Mouse (Mus musculus) activated CD4-positive, CD25-positive, alpha-beta regulatory T cell, adult 4 months (primary cell): ENCODE measurements around the gene Acod1. TPM values are rescaled to one million over a fixed set of nuclear protein-coding genes. Genes with fewer than 3 reads are reported as not detected.

ENCODE experiments used
- ATAC-seq: one replicate; pipeline ENCODE4 v1.8.0; 2017
- polyA plus RNA-seq, 2 experiments: library from polyadenylated mRNA; unstranded; fragments of 100-300 nt; shearing (Covaris generic); gene quantifications; one replicate each; pipeline ENCODE4 v1.2.1; 2017

Acod1 gene
- polyA plus RNA-seq, 2 experiments from 2014 or later = not detected

DNA sequence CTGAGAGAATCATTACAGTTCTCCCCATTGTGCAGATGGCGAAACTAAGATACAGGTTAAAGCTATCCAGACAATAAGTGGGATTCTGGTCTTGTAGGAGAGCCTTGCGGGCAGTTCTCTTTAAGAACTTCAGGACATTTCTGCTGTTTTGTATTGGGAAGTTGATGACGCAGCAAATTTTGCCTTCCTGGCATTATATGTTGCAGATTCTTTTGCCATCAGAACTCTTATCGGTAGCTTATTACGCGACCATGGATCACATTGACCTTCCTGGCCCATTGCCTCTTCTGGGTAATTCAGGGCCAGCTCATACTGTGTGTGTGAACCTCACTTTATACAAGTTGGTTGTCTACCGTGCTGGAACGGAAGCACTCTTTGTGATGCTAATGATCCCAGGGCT lies 27.0 kb downstream of the Acod1 start:
- ATAC-seq = no peak

DNA sequence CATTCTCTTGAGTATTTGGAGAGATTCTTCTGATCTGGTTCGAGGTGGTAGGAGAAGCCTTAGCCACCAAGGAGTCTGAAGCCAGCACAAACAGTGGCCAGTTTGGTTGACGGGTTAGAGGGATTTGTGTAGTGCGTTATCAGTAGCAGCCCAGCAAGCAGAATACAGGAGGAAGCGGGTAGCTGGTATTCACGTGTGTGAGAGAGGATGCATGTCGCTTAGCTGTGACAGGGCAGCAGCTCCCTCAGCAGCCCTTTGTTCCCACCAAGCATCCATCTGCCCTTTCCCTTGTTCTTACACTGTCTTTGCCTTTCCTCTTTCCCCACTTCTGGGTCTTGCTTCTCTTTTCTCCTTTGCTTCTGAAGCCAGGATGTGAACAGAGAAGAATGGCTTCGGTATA lies 28.4 kb downstream of the Acod1 start:
- ATAC-seq = no peak

DNA sequence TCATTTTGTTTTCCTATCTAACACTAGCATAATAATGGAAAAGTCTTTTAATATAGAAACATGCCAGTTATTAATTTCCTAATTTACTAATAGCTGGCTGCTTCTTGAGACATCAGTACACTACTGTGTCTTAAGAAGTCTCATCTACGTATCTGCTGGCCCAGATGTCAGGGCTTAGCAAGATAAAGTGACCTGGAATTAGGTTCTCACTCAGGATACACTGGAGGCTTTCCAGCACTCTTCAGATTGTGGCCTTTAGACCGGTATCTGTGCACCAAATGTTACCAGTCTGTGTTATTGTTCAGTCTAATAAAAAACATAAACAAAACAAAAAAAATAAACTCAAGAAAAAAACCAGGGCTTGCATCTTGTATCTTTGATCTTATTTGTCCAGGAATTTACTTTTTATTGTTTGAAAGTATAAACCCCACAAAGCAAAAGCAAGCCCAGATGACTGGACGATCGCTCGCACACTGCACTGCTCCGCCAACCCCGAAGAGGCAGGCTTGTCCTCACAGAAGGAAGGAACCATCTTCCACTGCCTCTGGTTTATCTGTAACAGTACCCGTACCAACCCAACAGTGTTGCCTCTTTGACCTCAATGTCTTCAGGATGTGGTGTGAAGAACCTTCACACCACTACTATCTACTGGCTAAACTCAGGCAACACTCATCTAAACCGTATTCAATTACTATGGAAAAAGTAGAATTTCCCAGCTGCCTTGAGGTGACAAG lies 30.7 kb downstream of the Acod1 start:
- ATAC-seq = peak; percentile 61

DNA sequence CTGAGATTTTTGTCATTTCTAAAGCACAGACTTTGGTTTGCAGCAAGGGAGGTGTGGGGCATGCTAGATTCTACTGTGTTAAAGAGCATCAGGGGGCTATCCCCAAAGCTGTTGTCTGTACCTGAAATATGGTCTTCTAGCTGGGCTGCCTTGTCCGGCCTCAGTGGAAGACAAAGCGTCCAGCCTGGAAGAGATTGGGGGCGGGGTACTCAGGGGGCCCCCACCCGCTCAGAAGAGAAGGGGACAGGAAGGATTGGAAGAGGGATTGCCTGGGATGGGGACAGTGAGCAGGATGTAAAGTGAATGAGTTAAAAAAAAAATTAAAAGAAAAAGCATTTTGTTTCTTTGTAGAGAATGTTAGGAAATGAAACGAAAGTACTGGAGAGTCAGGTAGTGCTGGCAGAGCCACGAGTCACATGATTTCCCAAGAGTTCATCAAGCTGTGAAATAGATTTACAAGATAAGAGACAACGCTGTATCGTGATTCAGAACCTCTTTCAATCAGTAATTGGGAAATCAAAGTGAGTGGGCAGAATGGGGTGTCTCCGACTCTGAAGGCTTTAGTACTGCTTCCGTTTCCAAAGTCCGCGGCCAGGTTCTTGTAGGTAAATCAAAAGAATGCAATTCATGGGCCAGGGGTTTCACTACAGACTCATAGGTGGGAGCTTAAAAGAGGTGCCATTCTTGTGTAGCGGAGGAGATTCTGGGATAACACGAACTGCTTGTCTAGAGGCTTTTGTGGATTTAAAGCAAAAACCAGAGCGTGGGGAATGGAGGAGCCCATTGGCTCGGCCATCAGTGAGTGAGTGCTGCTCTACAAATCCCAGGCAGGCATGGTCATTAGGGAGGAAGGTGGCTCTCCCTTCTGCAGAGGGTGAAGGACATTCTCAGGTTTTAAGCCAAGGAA lies 31.5 kb downstream of the Acod1 start:
- peak; percentile 26 for ATAC-seq

DNA sequence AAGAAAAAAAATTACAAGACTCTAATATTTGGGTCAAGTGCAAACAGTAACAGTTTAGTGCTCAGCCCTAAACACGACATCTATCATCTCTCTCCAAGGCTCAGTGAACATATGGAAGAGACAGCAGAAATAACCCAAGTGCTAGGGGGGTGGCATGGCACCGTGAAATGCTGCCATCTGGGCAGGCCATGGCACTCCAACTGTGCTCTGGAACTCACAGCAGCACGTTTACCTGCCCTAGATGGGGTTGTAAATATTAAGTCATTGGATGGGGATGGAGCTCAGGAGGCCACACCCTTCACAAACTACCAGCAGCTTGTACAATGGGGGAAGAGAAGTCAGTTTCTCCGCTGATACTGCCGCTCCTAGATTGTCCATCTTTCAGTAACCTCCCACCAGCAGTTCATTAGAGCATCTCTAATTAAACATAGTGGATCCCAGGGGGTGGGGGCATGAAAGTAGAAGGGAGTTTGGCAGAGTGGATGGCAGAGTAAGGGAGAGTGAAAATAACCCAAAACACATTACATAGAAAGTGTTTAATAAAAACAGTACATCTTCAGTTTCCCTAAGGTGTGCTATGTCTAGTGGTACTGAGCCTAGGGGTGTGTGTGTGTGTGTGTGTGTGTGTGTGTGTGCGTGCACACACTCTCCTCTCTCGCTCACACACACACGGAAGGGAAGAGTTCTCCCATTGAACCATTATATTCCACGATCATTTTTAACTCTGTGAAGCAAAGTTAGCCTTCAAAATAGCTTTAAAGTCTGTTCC lies 32.6 kb downstream of the Acod1 start:
- ATAC-seq = no peak

DNA sequence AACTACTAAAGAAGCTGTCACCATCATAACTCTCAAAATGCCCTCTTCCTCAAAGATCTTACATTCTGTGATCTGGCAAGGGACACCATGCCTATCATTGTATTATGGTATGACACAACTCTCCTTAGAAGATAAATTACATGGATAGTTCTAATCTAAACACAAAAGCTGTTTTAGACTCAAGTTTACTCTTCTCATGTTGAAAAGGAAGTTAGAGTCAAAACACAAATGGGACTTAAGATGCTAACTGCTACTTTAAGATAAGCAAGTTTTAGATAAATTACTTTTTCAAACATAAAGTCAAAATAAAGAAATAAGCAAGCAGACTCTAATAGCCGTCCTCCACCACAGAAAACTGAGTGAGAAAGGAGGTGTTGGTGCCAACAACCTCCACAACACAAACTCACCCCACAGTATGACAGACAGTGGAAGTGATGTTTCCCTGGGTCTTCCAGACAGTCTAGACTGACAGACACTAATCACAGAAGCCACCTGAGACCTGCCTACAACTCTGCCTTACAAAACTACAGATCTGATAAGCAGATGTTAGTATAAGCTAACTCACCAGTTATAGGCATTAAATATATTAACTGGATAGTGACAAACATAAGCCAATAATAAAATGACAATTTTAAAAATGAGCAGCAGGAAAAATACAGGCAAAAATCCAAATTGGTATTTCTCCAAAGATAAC lies 39.2 kb downstream of the Acod1 start:
- no peak for ATAC-seq

DNA sequence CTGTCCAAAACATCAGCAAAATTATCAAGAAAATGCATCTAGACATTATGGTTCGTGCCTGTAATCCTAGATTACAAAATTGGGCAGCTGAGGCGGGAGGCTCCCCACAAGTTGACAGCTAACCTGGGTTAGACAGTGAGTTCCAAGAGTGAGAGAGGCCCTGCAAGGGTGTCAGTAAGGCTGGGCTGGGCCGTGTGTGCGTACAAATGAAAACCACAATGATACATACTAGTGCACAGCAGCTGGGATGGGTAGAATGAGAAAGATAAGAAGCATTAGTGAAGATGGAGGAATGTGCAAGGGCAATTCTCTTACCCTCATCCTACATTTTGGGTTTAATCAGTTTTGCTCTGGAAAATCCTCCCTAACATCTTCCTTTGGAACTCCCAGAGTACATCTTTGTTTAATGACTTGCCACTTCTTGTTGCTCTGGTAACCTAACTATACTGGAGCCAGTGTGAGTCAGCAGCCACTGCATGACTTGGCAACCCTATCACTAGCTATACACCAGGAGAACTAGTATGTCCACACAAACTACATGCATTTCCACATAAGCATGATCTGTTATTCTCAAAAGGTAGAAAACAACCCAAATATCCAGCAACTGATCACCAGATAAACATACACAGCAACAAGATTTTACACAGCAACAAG lies 40.0 kb downstream of the Acod1 start:
- no peak for ATAC-seq

DNA sequence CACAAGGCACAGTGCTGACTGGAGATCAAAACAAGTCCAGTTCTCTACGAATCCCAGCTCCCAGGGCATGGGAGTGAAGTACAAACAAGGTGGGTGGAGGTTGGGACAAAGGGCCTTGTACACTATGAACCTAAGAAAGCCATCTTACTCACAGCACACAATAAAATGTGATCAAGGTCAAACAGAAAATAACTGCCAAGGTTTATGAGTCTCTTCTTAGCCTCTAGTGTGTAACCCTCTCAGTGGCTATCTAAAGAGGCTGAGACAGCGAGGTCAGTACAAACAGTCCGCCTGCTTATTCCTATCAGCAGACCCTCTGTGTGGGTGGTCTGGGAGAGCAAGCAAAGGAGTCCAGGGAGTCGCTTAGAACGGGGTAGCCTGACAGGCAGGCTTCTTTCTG lies 41.1 kb downstream of the Acod1 start:
- no peak for ATAC-seq

DNA sequence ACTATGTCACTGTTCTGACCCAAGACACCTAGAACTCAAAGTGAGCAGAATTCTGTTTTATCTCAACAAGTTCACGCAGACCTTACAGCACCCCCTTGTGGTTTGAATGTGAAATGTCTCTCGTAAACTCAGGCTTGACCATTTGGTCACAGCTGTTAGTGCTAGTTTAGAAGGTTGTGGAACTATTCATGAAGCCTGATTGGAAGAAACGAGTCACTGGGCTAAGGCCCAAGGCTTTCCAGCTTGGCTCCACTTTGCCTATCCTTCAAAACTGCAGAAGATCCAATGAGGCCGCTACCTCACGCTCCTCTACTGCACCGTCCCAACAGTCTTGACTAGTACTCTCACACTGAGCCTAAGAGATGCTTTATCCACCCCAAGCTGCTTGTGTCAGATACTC lies 41.8 kb downstream of the Acod1 start:
- peak; percentile 33 for ATAC-seq

DNA sequence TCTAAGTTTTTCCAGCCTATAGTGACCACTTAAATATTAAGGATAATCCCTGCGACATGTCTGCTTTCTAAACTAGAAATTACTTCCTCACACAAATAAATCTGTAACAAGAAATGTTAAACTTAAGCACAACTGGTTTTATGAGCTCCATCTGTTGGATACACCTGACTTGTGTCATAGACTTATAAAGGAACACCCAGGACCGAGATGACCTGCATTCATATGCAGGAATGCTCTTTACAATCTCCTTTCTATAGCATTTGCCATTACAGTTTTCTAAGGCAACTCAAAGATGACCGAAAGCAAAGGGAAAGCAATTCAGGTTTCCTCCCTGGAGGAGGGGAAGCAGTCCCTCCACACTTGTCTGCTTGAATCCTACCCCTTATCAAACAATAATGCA lies 46.5 kb downstream of the Acod1 start:
- no peak for ATAC-seq

DNA sequence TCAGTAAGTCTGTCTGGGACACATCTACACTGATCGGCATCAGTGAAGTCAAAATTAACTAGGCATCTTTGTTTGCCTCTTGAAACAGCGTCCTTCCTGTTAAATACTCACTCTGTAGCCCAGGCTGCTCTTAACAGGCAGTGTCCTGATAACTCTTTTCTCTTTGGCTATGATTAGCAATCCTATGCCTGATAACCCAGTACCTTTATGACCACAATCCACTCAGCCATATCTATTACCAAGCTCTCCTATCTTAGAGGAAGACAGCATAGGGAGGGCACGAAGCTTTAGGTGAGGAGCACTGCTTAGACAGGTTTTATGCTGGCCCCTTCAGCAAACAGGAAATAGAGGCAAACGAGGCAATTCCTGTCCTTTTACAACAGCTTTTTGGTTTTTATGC lies 46.9 kb downstream of the Acod1 start:
- ATAC-seq = peak; percentile 25

DNA sequence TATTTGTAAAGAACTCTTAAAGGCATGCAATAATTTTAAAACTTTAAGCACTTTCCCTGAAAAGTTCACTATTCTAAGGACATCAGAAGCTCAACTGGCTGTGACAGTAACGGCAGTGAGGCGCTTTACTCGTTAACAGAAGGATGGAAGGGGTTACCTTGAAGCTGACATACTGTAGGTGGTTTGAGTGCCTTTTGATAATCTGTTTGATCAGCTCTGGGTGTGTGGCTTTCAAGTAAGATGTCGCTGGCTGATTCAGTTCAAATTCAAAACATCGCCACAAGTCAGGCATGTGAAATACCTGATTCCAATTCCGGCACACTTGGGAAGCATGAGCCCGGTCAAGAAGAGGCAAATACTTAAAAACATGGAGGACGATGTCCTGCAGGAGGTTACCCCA lies 48.3 kb downstream of the Acod1 start:
- no peak for ATAC-seq

DNA sequence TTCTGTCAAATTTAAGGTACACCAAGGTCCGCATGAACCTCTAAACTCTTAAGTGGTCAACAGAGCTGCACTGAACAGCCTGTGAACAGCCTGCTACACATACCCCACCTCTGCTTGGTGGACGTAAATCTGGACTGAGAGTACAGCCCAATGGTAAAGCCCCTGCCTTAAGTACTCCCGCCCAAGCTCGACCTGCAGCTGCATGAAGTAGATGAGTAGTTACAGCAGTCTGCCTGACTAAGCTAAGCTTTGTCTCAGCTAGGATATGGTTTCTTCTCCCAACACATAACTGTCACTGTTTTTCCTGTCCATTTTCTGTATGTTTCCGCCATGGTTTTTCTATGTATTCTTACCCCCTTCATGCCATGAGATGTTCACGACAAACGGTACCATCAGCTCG lies 49.0 kb downstream of the Acod1 start:
- ATAC-seq = no peak

DNA sequence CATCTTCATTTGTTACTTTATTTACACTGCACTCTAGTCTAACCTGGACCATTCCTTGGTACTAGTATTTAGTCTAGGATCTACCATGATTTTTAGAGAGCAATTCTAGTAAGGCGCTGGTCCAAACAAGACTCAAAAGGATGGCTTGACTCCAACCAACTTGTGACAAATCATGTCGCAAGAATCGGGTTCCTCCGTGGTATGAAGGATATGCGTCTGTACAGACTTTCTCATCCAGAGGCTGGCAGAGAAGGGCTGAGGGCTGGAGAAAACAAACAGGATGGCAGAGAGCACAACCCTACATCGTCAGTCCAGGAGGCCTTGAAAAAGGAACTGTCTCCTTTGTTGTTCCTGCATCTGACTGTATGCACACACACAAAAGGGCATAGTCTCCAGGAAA lies 49.8 kb downstream of the Acod1 start:
- ATAC-seq = no peak

DNA sequence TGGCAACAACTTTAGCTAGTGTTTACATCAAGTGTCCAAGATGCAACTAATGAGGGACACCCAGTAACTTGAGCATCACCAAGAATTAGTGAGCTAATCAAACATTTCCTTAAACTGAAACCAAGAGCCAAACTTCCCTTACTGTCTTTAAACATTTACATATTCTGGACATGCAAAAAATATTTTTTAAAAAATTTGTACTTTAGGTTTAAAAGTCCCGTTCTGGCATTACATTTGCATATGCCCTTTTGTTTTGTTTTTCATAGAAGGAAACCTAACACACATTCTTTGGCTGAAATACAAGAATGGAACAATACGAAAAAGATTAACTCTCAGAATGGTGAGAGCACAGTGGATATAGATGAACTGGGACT lies 51.4 kb downstream of the Acod1 start:
- ATAC-seq = no peak

DNA sequence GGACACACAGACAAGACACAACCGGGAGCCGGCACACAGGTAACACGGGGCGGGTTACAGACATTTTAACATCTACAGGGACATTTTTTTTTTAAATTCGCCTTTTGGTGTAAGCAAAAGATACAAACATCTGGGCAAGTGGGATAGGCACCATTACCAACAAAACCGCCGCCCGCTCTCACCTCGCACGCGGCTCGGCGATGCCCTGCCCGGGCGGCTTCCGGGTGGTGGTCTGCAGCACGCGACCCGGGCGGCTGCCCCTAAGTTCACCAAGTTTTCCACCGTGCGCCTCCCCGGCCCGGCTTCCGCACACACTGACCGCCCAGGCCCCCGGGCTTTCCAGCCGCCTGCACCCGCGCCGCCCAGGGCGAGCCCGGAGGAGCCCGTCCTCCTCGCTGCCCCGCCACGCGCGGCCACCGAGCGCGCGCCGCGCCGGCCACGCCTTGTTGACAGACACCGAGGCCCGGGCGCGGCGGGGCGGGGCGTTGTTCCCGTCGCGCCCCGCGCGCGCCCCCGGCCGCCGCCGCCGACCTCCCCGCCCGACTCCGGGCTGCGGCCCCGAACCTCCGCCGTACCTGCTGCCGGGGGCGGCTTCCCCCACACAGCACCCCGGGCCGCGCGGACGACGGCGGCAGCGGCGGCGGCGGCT lies 51.9 kb downstream of the Acod1 start:
- peak; percentile 52 for ATAC-seq

DNA sequence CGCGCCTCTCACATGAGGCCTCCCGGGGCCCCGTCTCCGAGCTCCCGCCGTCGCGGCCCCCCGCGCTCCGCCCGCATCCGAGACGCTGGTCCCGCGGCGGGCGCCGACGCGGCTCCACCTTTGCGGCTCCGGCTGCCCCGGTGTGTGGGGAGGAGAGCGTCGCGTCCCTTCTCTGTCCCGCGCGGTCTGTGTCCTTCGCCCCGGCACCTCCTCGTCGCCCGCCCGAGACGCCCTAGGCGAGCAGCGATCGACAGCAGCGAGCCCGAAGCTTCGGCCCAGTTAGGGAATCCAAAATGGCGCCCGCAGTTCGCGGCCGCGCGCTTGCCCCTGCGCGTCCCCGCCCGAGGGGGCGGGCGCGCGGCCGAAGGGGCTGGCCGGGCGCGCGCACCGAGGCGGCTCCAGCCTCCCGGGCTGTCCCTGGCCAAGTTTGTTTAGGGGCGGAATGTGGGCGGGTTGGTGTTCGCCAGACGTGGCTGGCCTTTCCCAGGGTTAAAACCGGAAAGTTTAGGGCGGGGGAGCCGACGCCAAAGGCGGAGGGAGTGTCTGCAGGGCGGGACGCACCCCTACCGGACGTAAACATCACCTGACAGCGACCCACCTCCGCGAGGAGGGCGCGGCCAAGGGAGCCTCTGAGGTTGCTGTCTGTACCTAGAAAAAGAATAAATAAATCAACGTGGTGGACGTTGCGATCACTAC lies 52.6 kb downstream of the Acod1 start, which contains the start of gene Fbxl3:
Gene Fbxl3 (minus strand): TSS at position 329 of the 696 bp plus-strand sequence.
- ATAC-seq = peak; percentile 86

DNA sequence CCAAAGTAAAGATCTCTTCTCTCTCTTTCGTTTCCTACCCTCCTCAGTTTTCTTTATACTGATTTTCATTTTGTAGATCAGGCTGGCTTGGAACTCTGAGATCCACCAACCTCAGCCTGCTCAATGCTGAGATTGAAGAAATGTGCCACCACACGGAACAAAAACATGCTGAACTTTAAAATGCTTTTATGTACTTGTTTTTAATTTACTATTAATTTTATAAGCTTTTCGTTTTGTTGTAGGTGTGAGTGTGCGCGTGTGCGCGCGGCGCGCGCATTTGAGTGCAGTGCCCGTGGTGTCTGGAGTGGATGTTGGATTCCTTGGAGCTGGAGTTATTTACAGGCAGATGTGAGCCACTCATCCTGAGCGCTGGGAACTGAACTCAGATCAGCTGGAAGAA lies 53.5 kb downstream of the Acod1 start:
- ATAC-seq = no peak

DNA sequence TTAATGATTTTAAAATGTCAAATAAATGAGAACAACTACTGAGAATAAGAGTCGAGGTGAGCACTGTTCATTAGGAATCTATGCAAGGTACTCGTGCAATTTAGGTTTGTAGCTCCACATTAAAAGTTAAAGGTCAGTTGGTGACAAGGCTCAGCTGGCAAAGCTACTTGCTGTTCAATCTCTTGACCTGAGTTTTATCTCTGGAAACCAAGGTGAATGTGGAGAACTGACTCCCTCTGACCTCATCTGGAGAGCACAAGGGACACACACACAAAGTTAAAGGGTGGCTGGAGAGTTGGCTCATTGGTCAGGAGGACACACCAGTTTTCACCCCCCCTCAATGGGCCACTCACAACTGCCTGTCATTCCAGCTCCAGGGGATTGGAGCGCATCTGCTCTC lies 54.4 kb downstream of the Acod1 start:
- no peak for ATAC-seq

DNA sequence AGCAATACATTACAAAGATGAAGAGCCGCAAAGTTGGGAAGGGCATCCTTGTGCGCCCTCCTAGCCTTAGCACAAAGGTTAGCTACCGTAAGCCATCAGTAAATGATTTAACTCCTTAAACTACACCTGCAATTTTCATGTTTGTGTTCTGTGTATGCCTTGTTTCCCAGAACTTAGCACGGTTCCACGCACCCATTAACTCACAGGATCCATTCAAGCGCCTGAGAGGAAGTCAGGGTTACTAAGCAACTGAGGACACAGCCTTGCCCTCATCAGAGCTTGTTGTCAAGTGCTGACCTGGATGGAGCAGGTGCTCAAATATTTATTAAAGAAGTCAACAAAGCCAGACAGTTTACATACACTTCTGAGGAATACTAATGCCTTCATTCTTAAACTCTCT lies 55.5 kb downstream of the Acod1 start:
- ATAC-seq = no peak
